Mouse (Mus musculus): Measurements from ENCODE around the gene Scrg1. TPM values are rescaled to one million over a fixed set of nuclear protein-coding genes. Genes with fewer than 3 reads are reported as not detected.

The Scrg1 gene
- total and polyA plus RNA-seq, 3 experiments: not detected

GRCm38 (mm10) chr8:57453361-57453760 is 2.4 kb upstream of the Scrg1 start:
- no peak overlapping the region for H3K4me2 ChIP-seq (ENCODE audit: insufficient read depth, low read depth, poor library complexity, severe bottlenecking)
- dilution Hi-C loops (cut with MboI; ENCODE audit: extremely low pct_ligation_motif_present, extremely low pct_unique_long_range_greater_than_20kb, low sequenced_read_pairs): no loop called here
- TF ChIP-seq NELFE (IDR thresholded peaks at IDR 0.05; ENCODE audit: low read depth, low read length): no peak
- no peak for TF ChIP-seq RAD21 (IDR thresholded peaks at IDR 0.05; ENCODE audit: low read depth, low read length)
- no peak for TF ChIP-seq BHLHE40 (IDR thresholded peaks at IDR 0.05; ENCODE audit: low read depth, low read length)
- no peak for TF ChIP-seq CTCF (conservative IDR thresholded peaks at IDR 0.05 in 1 of 2, IDR thresholded peaks at IDR 0.05 in 1 of 2; ENCODE audit: low read depth in 2 of 2, low read length in 2 of 2)
- TF ChIP-seq ETS1 (conservative IDR thresholded peaks at IDR 0.05; ENCODE audit: low read depth, low read length): no peak
- no peak for TF ChIP-seq SMC3 (IDR thresholded peaks at IDR 0.05; ENCODE audit: low read depth, low read length)
- TF ChIP-seq MEF2A (IDR thresholded peaks at IDR 0.05; ENCODE audit: borderline replicate concordance, low read depth, low read length): no peak
- TF ChIP-seq KAT2A (IDR thresholded peaks at IDR 0.05; ENCODE audit: insufficient replicate concordance, low read length): no peak
- no peak for TF ChIP-seq USF2 (conservative IDR thresholded peaks at IDR 0.05; ENCODE audit: low read depth, low read length)
- no peaks in the 10 kb centered on the region for H3K36me3 ChIP-seq (replicated peaks in 1 of 2; ENCODE audit: control insufficient read depth in 1 of 2, insufficient read depth in 1 of 2, low read length in 1 of 2)
- no peaks in the 10 kb centered on the region for H3K4me1 ChIP-seq (ENCODE audit: control insufficient read depth in 1 of 2, insufficient read depth in 2 of 2)
- no peaks in the 10 kb centered on the region for H3K27me3 ChIP-seq (replicated peaks)
- no peak overlapping the region for H3K9ac ChIP-seq (ENCODE audit: insufficient read depth, low read depth)
- in situ Hi-C loops (cut with MboI; ENCODE audit: low pct_ligation_motif_present, low pct_unique_long_range_greater_than_20kb, low sequenced_read_pairs): no loop called here
- no peak for DNase-seq (ENCODE audit: extremely low read depth)
- H3K27ac ChIP-seq (ENCODE audit: insufficient read depth, low read depth): no peak overlapping the region
- no peaks in the 10 kb centered on the region for H3K79me2 ChIP-seq (replicated peaks; ENCODE audit: control insufficient read depth, extremely low read depth, insufficient read depth, poor library complexity, severe bottlenecking)
- no peak overlapping the region for H3K4me3 ChIP-seq (replicated peaks in 1 of 3; ENCODE audit: low read depth in 2 of 3, low read length in 2 of 3, poor library complexity in 1 of 3)
- peaks cover 1% of the 10 kb centered on the region for H3K9me3 ChIP-seq (replicated peaks; ENCODE audit: low read length)

GRCm38 (mm10) chr8:57457152-57457551 is 1.4 kb downstream of the Scrg1 start:
- H3K9me3 ChIP-seq (replicated peaks; ENCODE audit: low read length): no peaks in the 10 kb centered on the region
- no peak overlapping the region for H3K4me3 ChIP-seq (replicated peaks in 1 of 3; ENCODE audit: low read depth in 2 of 3, low read length in 2 of 3, poor library complexity in 1 of 3)
- no peak for TF ChIP-seq CHD2 (IDR thresholded peaks at IDR 0.05; ENCODE audit: low read length)
- no peak for TF ChIP-seq USF2 (conservative IDR thresholded peaks at IDR 0.05; ENCODE audit: low read depth, low read length)
- no peak for TF ChIP-seq EP300 (IDR thresholded peaks at IDR 0.05; ENCODE audit: low read length)
- no peak for TF ChIP-seq CTCF (conservative IDR thresholded peaks at IDR 0.05 in 1 of 2, IDR thresholded peaks at IDR 0.05 in 1 of 2; ENCODE audit: low read depth in 2 of 2, low read length in 2 of 2)
- no peak for TF ChIP-seq JUN (IDR thresholded peaks at IDR 0.05; ENCODE audit: insufficient read depth, low read depth, low read length)
- no peak for TF ChIP-seq POLR2A (IDR thresholded peaks at IDR 0.05; ENCODE audit: low read depth, low read length)
- H3K4me1 ChIP-seq (ENCODE audit: control insufficient read depth in 1 of 2, insufficient read depth in 2 of 2): peaks cover 3% of the 10 kb centered on the region in 2 experiments; a peak in 2 of 4 replicates
- no peaks in the 10 kb centered on the region for H3K27me3 ChIP-seq (replicated peaks)
- dilution Hi-C loops (cut with MboI; ENCODE audit: extremely low pct_ligation_motif_present, extremely low pct_unique_long_range_greater_than_20kb, low sequenced_read_pairs): no loop called here
- H3K27ac ChIP-seq (ENCODE audit: insufficient read depth, low read depth): no peak overlapping the region
- in situ Hi-C loops (cut with MboI; ENCODE audit: low pct_ligation_motif_present, low pct_unique_long_range_greater_than_20kb, low sequenced_read_pairs): no loop called here
- H3K36me3 ChIP-seq (replicated peaks in 1 of 2; ENCODE audit: control insufficient read depth in 1 of 2, insufficient read depth in 1 of 2, low read length in 1 of 2): no peaks in the 10 kb centered on the region
- no peak overlapping the region for H3K9ac ChIP-seq (ENCODE audit: insufficient read depth, low read depth)
- no peak overlapping the region for H3K4me2 ChIP-seq (ENCODE audit: insufficient read depth, low read depth, poor library complexity, severe bottlenecking)
- no peak for DNase-seq (ENCODE audit: extremely low read depth)
- no peaks in the 10 kb centered on the region for H3K79me2 ChIP-seq (replicated peaks; ENCODE audit: control insufficient read depth, extremely low read depth, insufficient read depth, poor library complexity, severe bottlenecking)

- Histone ChIP-seq H3K27ac (ENCODE audit: insufficient read depth, low read depth) (no peak overlapping the region), H3K4me1 (ENCODE audit: control insufficient read depth in 1 of 2, insufficient read depth in 2 of 2) (peaks cover 3 to 8% of the 10 kb centered on the region in 2 experiments; a peak in 3 of 4 replicates), H3K9ac (ENCODE audit: insufficient read depth, low read depth) (no peak overlapping the region), H3K79me2 (replicated peaks; ENCODE audit: control insufficient read depth, extremely low read depth, insufficient read depth, poor library complexity, severe bottlenecking) (no peaks in the 10 kb centered on the region), H3K4me2 (ENCODE audit: insufficient read depth, low read depth, poor library complexity, severe bottlenecking) (no peak overlapping the region), H3K9me3 (replicated peaks; ENCODE audit: low read length) (no peaks in the 10 kb centered on the region), H3K4me3 (replicated peaks in 1 of 3; ENCODE audit: low read depth in 2 of 3, low read length in 2 of 3, poor library complexity in 1 of 3) (no peak overlapping the region), H3K27me3 (replicated peaks) (no peaks in the 10 kb centered on the region), H3K36me3 (replicated peaks in 1 of 2; ENCODE audit: control insufficient read depth in 1 of 2, insufficient read depth in 1 of 2, low read length in 1 of 2) (no peaks in the 10 kb centered on the region)
- TF ChIP-seq MAZ (IDR thresholded peaks at IDR 0.05; ENCODE audit: low read depth, low read length): no peak
- no peak for TF ChIP-seq EP300 (IDR thresholded peaks at IDR 0.05; ENCODE audit: low read length)
- TF ChIP-seq ZNF384 (IDR thresholded peaks at IDR 0.05; ENCODE audit: low read depth, low read length): 0 out of 2 replicates have a peak, but pooled peaks have one; percentile 44
- dilution Hi-C loops (cut with MboI; ENCODE audit: extremely low pct_ligation_motif_present, extremely low pct_unique_long_range_greater_than_20kb, low sequenced_read_pairs) (no loop called here), in situ Hi-C loops (cut with MboI; ENCODE audit: low pct_ligation_motif_present, low pct_unique_long_range_greater_than_20kb, low sequenced_read_pairs) (no loop called here)
- DNase-seq (ENCODE audit: extremely low read depth): no peak
Measured at GRCm38 (mm10) chr8:57457942-57458341, 2.2 kb downstream of the Scrg1 start.
